Mouse (Mus musculus) MEL-GATA-1-ER (cell line): Measurements from ENCODE around the gene Itgal.

Experiments used
- DNase-seq: peaks from one replicate; pipeline ENCODE4 v3.0.0-alpha.2; 2012; ENCODE audit warnings: low read depth; ENCODE audit errors: extremely low read depth

The Itgal gene

DNA sequence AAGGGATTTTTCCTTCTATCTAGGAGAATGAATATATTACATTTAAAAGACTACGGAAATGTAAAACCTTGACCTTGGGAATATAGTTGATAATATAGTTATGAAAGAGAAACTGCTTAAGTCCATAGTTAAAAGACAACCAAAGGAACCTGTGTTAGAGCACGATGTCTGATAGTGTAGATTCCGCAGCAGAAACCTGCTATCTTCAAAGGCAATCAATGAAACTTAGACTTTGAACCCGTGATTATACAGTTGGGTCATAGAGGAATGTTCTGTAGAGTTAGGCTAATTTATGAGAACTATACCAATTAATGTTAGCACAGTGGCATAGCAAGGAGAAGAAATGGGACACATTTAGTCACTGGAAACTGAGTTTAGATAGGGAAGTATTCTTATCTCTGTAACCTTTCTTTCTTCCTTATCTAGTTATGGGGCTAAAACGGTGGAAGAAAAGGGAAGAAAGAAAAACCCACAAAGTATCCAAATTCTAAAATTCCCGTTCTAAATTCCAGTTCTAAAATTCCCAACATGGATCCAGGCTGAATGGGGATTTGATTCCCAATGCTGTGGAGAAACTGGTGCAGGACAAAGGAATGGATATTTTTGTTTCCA is 82.4 kb downstream of the Itgal start:
- no peak for DNase-seq
